Mouse (Mus musculus) gastrocnemius, postnatal 4 days (tissue): Measurements from ENCODE around the gene Lgals9. TPM values are rescaled to one million over a fixed set of nuclear protein-coding genes. Genes with fewer than 3 reads are reported as not detected.

Source experiments
- DNase-seq, 2 experiments: peaks; one replicate each; pipeline ENCODE4 v3.0.0; 2021 to 2022; ENCODE audit warnings: low spot score in 2 of 2, mixed read lengths in 2 of 2
- total RNA-seq, 2 experiments: library from RNA; stranded (reverse); gene quantifications; 2 replicates each; pipeline ENCODE4 v1.2.3; 2021

The Lgals9 gene
- total RNA-seq, 2 experiments from 2014 or later: 29.9 to 31.8 TPM

GRCm38 (mm10) chr11:78924111-78924510, 60.6 kb downstream of the Lgals9 start:
- no peak for DNase-seq

DNA sequence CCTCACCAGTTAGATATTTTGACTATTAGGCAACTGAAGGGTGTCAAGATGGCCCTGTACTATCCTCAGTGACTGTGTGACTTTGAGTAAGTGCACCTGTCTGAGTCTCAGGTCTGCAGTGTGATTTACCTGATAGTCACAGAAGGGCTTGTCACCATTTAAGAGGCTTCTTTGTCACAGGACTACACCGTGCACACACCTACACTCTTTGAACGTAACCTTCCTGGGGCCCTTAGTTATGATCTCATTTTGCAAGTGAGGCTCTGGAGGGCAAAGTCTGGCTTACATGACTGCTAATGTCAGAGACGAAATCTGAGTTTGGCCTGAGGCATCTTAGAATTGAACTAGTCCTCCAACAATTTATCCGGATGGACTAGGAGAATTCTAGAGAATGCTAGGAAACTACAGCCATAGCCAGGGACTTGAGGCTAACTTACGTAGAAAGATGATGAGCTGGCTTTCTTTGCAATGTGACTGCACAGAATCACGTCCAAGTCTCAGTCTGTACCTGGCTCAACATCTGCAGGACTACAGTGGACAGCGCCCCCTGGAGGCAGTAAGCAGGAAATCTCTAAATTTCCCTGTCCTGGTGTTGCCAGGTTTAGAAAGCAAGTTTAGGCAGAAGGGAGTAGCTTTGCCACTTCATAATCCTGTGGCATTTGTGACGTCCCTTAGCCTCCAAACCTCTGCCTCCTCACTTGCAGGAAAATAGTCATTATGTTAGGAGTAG, 61.9 kb downstream of the Lgals9 start:
- DNase-seq: peak in 1 of 2 experiments; percentile 40

GRCm38 (mm10) chr11:78920411-78920939, 64.3 kb downstream of the Lgals9 start, which contains the start of gene Nos2:
Gene Nos2 (plus strand): TSS chr11:78920787.
- no peak for DNase-seq

DNA sequence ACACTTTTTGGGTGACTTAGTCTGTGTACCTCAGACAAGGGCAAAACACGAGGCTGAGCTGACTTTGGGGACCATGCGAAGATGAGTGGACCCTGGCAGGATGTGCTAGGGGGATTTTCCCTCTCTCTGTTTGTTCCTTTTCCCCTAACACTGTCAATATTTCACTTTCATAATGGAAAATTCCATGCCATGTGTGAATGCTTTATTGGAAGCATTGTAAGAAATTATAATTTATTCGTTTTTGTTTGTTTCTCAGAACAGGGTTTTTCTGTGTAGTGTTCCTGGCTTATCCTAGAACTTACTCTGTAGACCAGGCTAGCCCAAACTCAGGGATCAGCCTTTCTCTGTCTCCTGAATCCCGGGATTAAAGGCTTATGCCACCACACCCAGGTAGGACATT, 65.0 kb downstream of the Lgals9 start:
- DNase-seq: no peak

- no peak for DNase-seq
Observed at GRCm38 (mm10) chr11:78916410-78916809, 68.3 kb downstream of the Lgals9 start.

GRCm38 (mm10) chr11:78915473-78915872, 69.3 kb downstream of the Lgals9 start:
- no peak for DNase-seq

Other genes with a start within 250 kb of the Lgals9 start
- 10 to 100 TPM; 17.2 to 17.7 TPM for gene Ccnq, start 233.2 kb downstream of the Lgals9 start, total RNA-seq
- gene Lyrm9, start 158.4 kb downstream of the Lgals9 start, total RNA-seq: 10 to 100 TPM in 1 of 2 experiments, 1 to 10 TPM in 1; 8.1 to 14.0 TPM
- gene Nos2, start 64.2 kb downstream of the Lgals9 start, total RNA-seq: 1 to 10 TPM; 4.5 to 4.6 TPM
- gene Ksr1, start 161.5 kb upstream of the Lgals9 start, total RNA-seq: 100 to 1,000 TPM; 120 to 144 TPM